Mouse (Mus musculus) kidney, postnatal 0 days (tissue): Measurements from ENCODE around the gene Adam8. TPM values are rescaled to one million over a fixed set of nuclear protein-coding genes. Genes with fewer than 3 reads are reported as not detected.

Experiments used
- ATAC-seq: fragments of 200-750 bp; cut with Nextera tagmentation; replicated peaks from 2 replicates; pipeline ENCODE4 v1.8.0; 2017; ENCODE audit warnings: low read depth, moderate number of reproducible peaks, moderate TSS enrichment, moderate library complexity; ENCODE audit not compliant: low FRiP score
- DNase-seq: peaks from one replicate; pipeline ENCODE4 v3.0.0-alpha.2; 2016; ENCODE audit warnings: low spot score
- H3K27ac ChIP-seq: fragments of 300-500 bp; sonication (generic); 2 replicates; pipeline ENCODE4 v1.5.1; 2014; ENCODE audit warnings: mild to moderate bottlenecking
- H3K27me3 ChIP-seq: fragments of 300-500 bp; sonication (generic); 2 replicates; pipeline ENCODE4 v1.6.1; 2014; ENCODE audit warnings: low read length, mixed read lengths; ENCODE audit not compliant: insufficient read depth
- H3K36me3 ChIP-seq: fragments of 300-500 bp; sonication (generic); 2 replicates; pipeline ENCODE4 v1.6.1; 2014; ENCODE audit warnings: low read length, mixed read lengths; ENCODE audit not compliant: insufficient read depth
- H3K4me1 ChIP-seq: fragments of 300-500 bp; sonication (generic); replicated peaks from 2 replicates; pipeline ENCODE4 v1.6.1; 2014; ENCODE audit warnings: antibody characterized with exemption, low read length, mixed read lengths; ENCODE audit not compliant: insufficient read depth
- H3K4me2 ChIP-seq: fragments of 300-500 bp; sonication (generic); 2 replicates; pipeline ENCODE4 v1.6.1; 2014; ENCODE audit warnings: mild to moderate bottlenecking, low read length, moderate library complexity, mixed read lengths
- H3K4me3 ChIP-seq: fragments of 300-500 bp; sonication (generic); replicated peaks from 2 replicates; pipeline ENCODE4 v1.5.1; 2014; ENCODE audit warnings: low read depth, low read length
- H3K9ac ChIP-seq: fragments of 300-500 bp; sonication (generic); 2 replicates; pipeline ENCODE4 v1.6.1; 2014; ENCODE audit warnings: low read depth, low read length
- H3K9me3 ChIP-seq: fragments of 300-500 bp; sonication (generic); replicated peaks from 2 replicates; pipeline ENCODE4 v1.6.1; 2016; ENCODE audit warnings: low read length, inconsistent platforms, mixed read lengths
- CTCF ChIP-seq: IDR thresholded peaks from 2 replicates; pipeline ENCODE4 v1.5.1; 2016; ENCODE audit warnings: antibody characterized with exemption, low read depth, mild to moderate bottlenecking, moderate library complexity
- WGBS: fragments of 180-500 bp; shearing (Covaris S2); extraction: QIAGEN DNeasy Blood & Tissue Kit; methylation state at CpG from one replicate; pipeline ENCODE4 v1.1.7; 2014; 5-methylcytosine and 5-hydroxymethylcytosine counted together
- polyA plus RNA-seq: library from polyadenylated mRNA; unstranded; fragments of >200 nt; fragmentation: Nextera tagmentation; extraction: Ambion mirVana; gene quantifications from 2 replicates; pipeline ENCODE4 v1.2.1, GENCODE M21; 2015

The Adam8 gene
- polyA plus RNA-seq, 1 experiment from 2014 or later: 0.41 TPM

DNA sequence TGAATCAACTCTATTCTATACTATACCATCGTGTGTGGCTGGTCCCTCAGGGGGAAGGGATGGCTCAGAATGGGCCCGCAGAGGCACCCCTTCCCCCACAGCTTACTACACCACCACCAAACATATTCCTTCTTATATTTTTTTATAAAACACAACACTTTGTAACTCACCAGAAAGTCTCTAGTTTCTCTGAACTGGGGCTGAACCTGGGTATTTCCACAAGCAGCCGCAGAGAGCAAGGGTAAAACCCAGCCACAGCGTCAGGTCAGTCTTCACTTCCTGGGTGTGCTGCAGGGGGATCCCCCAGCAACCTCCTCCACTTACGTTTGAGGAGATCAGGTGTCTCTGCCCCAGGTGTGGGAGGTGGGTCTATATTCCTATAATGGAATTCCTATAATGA, 23.9 kb downstream of the Adam8 start:
- no peaks in the 10 kb centered on the region for H3K4me1 ChIP-seq
- no peak overlapping the region for H3K9ac ChIP-seq
- H3K9me3 ChIP-seq: no peaks in the 10 kb centered on the region
- ATAC-seq (no peak), DNase-seq (no peak)
- H3K27me3 ChIP-seq: no peaks in the 10 kb centered on the region
- H3K4me3 ChIP-seq: no peak overlapping the region
- no peak for TF ChIP-seq CTCF
- H3K27ac ChIP-seq: no peak overlapping the region
- 45% methylated on average over 5 of the region's 5 CpGs for WGBS
- no peaks in the 10 kb centered on the region for H3K36me3 ChIP-seq
- no peak overlapping the region for H3K4me2 ChIP-seq

DNA sequence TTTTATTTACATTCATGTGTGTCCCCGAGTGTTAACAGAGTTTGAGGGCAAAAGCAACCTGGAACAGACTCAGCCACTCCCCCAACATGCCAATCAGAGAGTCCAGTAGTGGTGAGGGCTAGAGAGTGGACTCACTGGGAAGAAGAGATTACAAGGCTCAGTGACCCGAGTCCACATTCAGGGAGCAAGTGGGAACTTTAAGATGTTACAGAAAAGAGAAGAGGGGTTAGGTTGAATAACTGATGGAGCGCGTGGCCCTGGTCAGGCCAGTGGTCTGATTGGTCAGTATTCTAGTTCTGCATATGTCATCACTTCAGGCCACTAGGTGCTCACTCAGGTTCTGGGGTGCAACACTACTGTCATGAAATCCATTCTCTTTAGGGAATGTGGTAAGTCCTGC, 25.2 kb downstream of the Adam8 start:
- no peak overlapping the region for H3K4me2 ChIP-seq
- ATAC-seq (no peak), DNase-seq (no peak)
- no peak overlapping the region for H3K4me3 ChIP-seq
- no peaks in the 10 kb centered on the region for H3K9me3 ChIP-seq
- H3K27ac ChIP-seq: no peak overlapping the region
- no peaks in the 10 kb centered on the region for H3K36me3 ChIP-seq
- no peaks in the 10 kb centered on the region for H3K27me3 ChIP-seq
- 20% methylated on average over 4 of the region's 4 CpGs for WGBS
- no peak for TF ChIP-seq CTCF
- no peak overlapping the region for H3K9ac ChIP-seq
- H3K4me1 ChIP-seq: no peaks in the 10 kb centered on the region

DNA sequence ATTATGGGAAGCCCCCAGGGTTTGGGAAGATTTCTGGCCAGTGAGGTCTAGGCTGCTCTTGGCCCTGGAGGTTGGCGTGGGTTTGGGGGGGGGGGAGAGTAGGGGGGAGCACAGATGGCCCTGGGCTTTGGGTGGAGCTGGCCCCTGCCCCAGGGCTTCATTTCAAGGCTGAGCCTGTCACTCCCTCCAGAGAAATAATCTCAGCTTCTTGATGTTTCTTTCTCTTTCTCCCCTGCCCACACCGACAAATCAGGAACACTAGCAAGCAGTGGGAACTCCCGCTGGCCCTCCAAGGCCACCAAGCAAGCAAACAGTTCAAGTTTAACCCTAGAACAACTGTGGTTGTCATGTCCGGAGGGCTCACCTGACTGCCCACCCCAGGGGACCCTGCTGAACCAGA, 28.5 kb downstream of the Adam8 start:
- Histone ChIP-seq H3K36me3 (no peaks in the 10 kb centered on the region), H3K27ac (no peak overlapping the region), H3K4me2 (no peak overlapping the region), H3K4me3 (no peak overlapping the region), H3K9ac (no peak overlapping the region), H3K9me3 (no peaks in the 10 kb centered on the region), H3K27me3 (no peaks in the 10 kb centered on the region), H3K4me1 (no peaks in the 10 kb centered on the region)
- no peak for DNase-seq
- WGBS: 62% methylated on average over 4 of the region's 4 CpGs
- no peak for ATAC-seq
- no peak for TF ChIP-seq CTCF

DNA sequence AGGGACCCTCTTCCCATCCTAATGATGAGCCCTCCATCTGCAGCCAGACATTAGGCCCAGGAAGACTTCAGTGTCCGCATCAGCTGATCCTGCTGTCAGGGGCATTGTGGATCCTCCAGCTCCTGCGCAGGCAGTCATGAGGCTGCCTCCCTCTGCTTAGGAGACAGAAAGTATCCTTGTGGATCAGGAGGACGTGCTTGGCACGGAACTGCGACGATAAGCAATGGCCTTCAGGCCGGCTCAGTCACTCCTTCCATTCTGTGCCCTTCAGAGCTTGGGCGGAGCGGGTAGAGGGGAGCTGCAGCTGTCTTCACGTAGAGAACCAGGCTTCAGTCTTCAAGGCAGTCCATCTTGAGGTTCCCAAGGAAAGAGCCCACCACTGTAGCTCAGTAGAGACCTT, 31.2 kb downstream of the Adam8 start:
- H3K27me3 ChIP-seq: no peaks in the 10 kb centered on the region

DNA sequence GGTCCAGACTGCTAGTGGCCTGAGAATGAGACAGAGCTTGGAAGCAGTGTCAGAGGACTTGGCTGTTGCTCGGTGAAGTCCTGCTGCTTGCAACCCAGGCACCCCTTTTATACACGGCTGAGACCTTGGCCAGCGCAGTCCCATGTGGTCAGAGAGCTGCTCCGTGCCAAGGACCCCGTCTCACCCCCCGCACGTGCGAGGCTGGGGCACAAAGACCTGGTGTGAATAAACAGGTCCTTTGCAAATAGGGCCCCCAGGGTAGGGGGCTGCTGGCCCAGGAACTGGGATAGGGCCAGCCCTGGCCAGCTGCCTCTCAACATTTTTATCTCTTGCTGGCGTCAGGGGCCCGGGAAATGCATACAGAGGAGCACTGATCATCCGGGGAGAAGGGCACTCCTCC, 34.4 kb downstream of the Adam8 start:
- ATAC-seq (no peak; the same call in 1 of the 2 replicates), DNase-seq (no peak)
- Histone ChIP-seq H3K9me3 (no peaks in the 10 kb centered on the region), H3K27me3 (no peaks in the 10 kb centered on the region), H3K36me3 (no peaks in the 10 kb centered on the region), H3K4me3 (no peak overlapping the region), H3K4me2 (no peak overlapping the region), H3K9ac (no peak overlapping the region), H3K27ac (no peak overlapping the region), H3K4me1 (no peaks in the 10 kb centered on the region)
- no peak for TF ChIP-seq CTCF
- WGBS: 39% methylated on average over 11 of the region's 11 CpGs

More for the DNA sequence above, 31.2 kb downstream of the Adam8 start:
- TF ChIP-seq CTCF: no peak
- no peak for ATAC-seq
- no peak overlapping the region for H3K4me2 ChIP-seq
- no peak overlapping the region for H3K4me3 ChIP-seq
- H3K36me3 ChIP-seq: no peaks in the 10 kb centered on the region
- H3K27ac ChIP-seq: no peak overlapping the region
- no peaks in the 10 kb centered on the region for H3K9me3 ChIP-seq
- no peak overlapping the region for H3K9ac ChIP-seq
- no peaks in the 10 kb centered on the region for H3K4me1 ChIP-seq
- 87% methylated on average over 10 of the region's 10 CpGs for WGBS
- no peak for DNase-seq

DNA sequence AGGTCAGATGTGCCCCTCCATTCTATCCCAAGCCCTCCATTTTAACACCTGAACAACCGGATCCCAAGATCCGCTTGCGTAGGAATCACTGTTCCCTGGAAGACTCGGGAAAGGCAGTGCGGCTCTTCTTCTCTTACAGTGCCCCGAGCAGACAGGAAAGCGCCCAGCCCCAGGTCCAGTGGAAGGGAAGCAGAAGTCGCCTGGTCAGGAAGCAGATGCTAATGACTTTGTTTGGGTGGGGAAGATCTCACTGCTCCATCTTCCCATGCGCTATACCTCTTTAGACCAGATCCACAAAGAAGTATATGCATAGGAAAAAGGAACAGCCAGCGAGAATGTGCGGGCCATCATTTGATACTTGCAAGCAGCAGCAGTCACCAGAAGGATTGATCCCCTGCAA, 34.9 kb downstream of the Adam8 start:
- H3K9ac ChIP-seq: no peak overlapping the region

DNA sequence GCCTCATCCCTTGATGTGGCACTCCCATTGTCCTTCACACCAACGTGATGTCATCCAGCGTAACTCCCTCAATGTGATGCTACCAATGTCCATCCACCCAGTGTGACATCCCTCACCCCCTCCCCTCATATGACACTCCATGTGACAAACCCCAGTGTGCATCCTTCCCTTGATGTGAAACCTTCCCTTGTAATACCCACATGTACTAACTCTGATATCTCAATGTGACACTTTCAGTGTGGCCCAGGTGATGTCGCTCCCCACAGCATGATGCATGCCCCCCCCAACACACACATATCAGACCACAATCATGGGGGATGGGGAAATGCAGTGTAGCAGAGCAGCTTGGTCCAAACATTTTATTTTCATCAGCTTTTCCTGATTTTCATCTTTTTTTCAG, 35.7 kb downstream of the Adam8 start:
- DNase-seq (no peak), ATAC-seq (no peak)
- H3K27ac ChIP-seq: no peak overlapping the region
- H3K4me1 ChIP-seq: no peaks in the 10 kb centered on the region
- no peak overlapping the region for H3K4me3 ChIP-seq
- WGBS: 79% methylated on average over 3 of the region's 3 CpGs
- no peak overlapping the region for H3K9ac ChIP-seq
- no peaks in the 10 kb centered on the region for H3K36me3 ChIP-seq
- no peaks in the 10 kb centered on the region for H3K9me3 ChIP-seq
- no peaks in the 10 kb centered on the region for H3K27me3 ChIP-seq
- no peak overlapping the region for H3K4me2 ChIP-seq
- TF ChIP-seq CTCF: no peak

More for the DNA sequence above, 34.9 kb downstream of the Adam8 start:
- no peaks in the 10 kb centered on the region for H3K9me3 ChIP-seq
- DNase-seq: peak; percentile 32
- H3K4me2 ChIP-seq: no peak overlapping the region
- no peaks in the 10 kb centered on the region for H3K36me3 ChIP-seq
- no peak overlapping the region for H3K4me3 ChIP-seq
- WGBS: 46% methylated on average over 11 of the region's 11 CpGs
- ATAC-seq: no peak
- no peaks in the 10 kb centered on the region for H3K27me3 ChIP-seq
- H3K27ac ChIP-seq: no peak overlapping the region
- no peak for TF ChIP-seq CTCF
- no peaks in the 10 kb centered on the region for H3K4me1 ChIP-seq
